In the genomic region with DNA sequence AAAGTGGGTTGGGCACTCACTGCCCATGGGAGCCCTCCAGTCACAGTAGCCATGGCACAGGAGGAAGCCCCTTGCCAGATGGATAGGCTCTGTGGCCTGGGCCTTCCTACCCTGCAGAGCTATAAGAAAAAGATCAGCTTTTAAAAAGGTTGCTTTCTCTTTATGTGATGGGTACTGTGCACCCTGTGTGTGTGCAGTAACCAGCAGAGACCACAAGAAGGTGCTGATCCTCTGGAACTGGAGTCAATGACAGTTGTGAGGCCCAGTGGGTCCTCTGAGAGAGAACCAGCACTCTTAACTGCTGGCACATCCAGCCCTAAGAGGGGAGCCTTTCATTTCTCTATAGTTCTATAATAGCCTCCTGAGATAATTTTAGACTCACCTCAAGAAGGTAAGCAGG, we compare ENCODE assay signal across 1 mouse cellular context.
TF ChIP-seq lines count a peak whose summit lies in the region.

No protein-coding gene starts in this region.

TF ChIP-seq in MEL, 35 proteins besides CTCF, POLR2A, EP300 and RAD21:
- TF ChIP-seq TCF12 (IDR thresholded peaks at IDR 0.05; ENCODE audit: low read depth, low read length): no peak
- TF ChIP-seq SMC3 (IDR thresholded peaks at IDR 0.05; ENCODE audit: low read depth, low read length): peak; percentile 32
